Mouse (Mus musculus): ENCODE measurements around the gene Rhoc.

The Rhoc gene

GRCm38 (mm10) chr3:104782061-104782681 is 6.0 kb upstream of the Rhoc start:
- in situ Hi-C loops (cut with MboI; ENCODE audit: unreplicated experiment in 2 of 2): loop anchor here in 1 of 2 experiments (10.0 kb wide), 1 partner anchor 183 kb away; the partner anchor contains the start of gene Wnt2b

DNA sequence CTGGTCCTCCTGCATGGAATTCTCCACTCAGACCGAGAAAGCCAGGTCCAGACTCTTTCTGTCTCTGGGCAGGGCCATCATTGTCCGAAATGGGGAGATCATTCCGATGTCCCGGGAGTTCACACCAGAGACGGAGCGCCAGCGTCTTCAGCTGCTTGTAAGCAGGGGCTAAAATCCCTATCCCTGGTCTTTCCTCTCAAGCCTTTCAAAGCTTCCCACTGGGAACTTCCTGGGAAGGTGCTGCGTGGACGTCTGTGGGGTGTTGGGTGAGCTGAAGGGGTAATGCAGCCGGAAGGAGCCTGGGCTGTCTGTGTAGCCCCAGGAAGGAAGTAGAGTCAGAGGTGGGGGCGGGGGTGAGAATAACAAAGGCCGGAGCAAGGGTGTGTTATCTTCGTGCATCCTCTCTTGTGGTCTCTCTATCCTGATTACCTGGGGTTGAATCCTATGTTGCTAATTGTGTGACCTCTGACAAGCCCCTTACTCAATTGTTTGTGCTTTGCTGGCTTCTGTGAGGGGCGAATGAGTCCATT is 4.1 kb upstream of the Rhoc start:
- in situ Hi-C loops (cut with MboI; ENCODE audit: unreplicated experiment in 2 of 2): loop anchor here in 1 of 2 experiments (10.0 kb wide), 1 partner anchor 181 kb away; the partner anchor contains the start of gene Wnt2b

DNA sequence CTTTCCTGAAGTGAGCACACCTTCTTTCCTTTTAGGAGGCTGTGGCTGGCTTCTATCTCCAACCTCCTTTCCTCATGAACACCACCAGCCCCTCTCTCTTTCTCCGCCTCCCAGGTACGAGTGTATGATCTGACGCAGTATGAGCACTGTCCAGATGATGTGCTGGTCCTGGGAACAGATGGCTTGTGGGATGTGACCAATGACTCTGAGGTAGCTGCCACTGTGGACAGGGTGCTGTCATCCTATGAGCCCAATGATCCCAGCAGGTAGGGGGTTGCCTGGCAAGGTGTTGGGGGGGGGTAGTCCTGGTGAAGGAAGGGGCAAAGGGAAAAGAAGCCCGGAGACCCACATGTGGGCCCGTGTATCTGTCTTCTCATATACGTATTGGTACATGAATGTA is 2.9 kb upstream of the Rhoc start:
- in situ Hi-C loops (cut with MboI; ENCODE audit: unreplicated experiment in 2 of 2): loop anchor here (5.0 to 10.0 kb wide), 2 partner anchors 180 to 187 kb away; partner anchors contain the start of gene Wnt2b (in 1 of the 2)

- in situ Hi-C loops (cut with MboI; ENCODE audit: unreplicated experiment in 2 of 2): loop anchor here (5.0 to 10.0 kb wide), 2 partner anchors 176 to 184 kb away; partner anchors contain the start of gene Wnt2b (in 1 of the 2)
These were observed 561 bp downstream of the Rhoc start for GRCm38 (mm10) chr3:104788561-104789311.

- in situ Hi-C loops (cut with MboI; ENCODE audit: unreplicated experiment in 2 of 2): loop anchor here (5.0 to 10.0 kb wide), 2 partner anchors 176 to 183 kb away; partner anchors contain the start of gene Wnt2b (in 1 of the 2)
These were observed 1.1 kb downstream of the Rhoc start for GRCm38 (mm10) chr3:104789312-104789605.

DNA sequence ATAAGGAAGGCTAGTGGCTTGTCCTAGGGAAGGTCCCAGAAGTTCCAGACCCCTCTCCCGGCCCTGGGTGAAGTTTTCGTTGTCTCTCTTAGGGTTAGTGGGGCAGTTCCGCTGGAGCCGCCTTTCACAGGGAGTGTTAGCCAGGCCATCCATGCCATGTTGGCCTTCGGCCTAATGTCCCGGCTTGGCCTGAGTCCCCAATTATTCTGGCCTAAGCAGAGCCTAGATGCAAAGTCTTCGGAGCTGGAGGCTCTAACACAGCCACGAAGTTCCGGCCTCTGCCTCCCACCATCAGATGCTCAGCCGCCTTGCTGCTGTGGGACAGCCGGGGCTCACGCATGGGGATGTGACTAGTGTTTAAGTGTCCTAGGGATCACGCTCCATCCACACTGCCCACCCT is 1.6 kb downstream of the Rhoc start:
- in situ Hi-C loops (cut with MboI; ENCODE audit: unreplicated experiment in 2 of 2): loop anchor here (5.0 to 10.0 kb wide), 2 partner anchors 175 to 182 kb away; partner anchors contain the start of gene Wnt2b (in 1 of the 2)

- in situ Hi-C loops (cut with MboI; ENCODE audit: unreplicated experiment in 2 of 2): no loop called here
These were observed 2.3 kb downstream of the Rhoc start for GRCm38 (mm10) chr3:104790401-104790937.

GRCm38 (mm10) chr3:104791017-104791416 is 2.8 kb downstream of the Rhoc start:
- in situ Hi-C loops (cut with MboI; ENCODE audit: unreplicated experiment in 2 of 2): no loop called here

- in situ Hi-C loops (cut with MboI; ENCODE audit: unreplicated experiment in 2 of 2): no loop called here
These were observed 3.5 kb downstream of the Rhoc start for GRCm38 (mm10) chr3:104791671-104792070.

- in situ Hi-C loops (cut with MboI; ENCODE audit: unreplicated experiment in 2 of 2): no loop called here
These were observed 4.4 kb downstream of the Rhoc start for GRCm38 (mm10) chr3:104792360-104793270.

- in situ Hi-C loops (cut with MboI; ENCODE audit: unreplicated experiment in 2 of 2): no loop called here
These were observed 6.0 kb downstream of the Rhoc start for GRCm38 (mm10) chr3:104793871-104794828.

GRCm38 (mm10) chr3:104794953-104795470 is 6.8 kb downstream of the Rhoc start:
- in situ Hi-C loops (cut with MboI; ENCODE audit: unreplicated experiment in 2 of 2): no loop called here

DNA sequence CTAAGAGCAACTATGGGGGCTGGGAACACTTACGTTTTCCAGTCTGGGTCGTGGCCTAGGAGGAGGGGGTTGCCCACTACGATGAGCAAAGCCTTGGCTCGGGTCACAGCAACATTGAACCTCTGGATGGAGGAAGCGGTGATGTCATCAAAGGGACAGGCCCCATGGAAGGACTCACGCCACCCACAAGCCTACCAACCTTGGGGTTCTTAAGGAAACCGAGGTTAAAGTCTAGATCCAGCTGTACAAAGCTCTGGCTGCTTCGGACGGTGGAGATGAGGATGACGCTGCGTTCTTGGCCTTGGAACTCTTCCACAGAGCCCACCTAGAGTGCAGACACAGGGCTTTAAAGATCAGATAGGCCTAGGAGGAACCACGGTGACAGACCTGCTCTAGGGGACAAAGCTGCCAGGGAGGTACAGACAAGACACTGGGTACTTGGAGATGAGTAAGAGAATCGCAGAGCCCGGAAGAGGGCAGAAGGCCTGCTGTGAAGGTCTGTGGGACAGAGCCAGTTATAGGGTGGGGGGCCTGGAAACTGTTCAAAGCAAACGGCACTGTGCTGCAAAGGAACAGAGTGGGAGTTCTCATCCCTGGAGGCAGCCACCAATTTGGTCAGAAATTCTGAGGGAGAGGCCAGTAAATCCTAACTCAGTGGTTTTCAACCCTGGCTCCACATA is 7.6 kb downstream of the Rhoc start:
- in situ Hi-C loops (cut with MboI; ENCODE audit: unreplicated experiment in 2 of 2): no loop called here

DNA sequence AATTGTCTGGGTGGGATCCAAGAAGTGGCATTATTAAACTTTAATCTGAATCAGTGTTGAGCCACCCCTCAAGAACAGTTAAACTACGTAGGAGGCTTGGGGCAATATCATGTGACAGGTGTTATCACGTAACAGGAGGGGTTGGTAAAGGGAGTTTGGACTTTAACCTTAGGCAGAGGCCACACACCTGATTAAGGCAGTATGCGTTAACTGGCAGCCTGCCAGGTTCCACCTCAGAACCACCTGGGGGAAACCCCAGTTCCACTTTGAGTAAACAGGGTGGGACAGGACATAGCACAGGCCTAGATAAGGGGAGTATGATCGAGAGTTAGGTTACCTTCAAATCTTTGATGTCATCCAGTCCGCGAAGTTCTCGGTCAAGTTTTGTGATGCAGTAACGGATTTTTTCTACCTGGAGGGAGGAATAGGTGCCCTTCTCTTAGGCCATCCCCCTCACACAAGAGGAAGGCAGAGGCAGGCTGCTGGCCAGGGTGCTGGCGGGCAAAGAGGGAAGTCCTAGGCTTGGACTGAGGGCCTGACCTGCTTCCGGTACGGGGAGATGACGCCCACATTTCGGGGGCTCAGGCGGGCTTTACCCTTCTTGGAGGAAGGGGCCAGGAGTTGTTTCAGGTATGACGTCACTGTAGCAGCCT is 8.4 kb downstream of the Rhoc start:
- in situ Hi-C loops (cut with MboI; ENCODE audit: unreplicated experiment in 2 of 2): no loop called here

- in situ Hi-C loops (cut with MboI; ENCODE audit: unreplicated experiment in 2 of 2): no loop called here
These were observed 12.5 kb downstream of the Rhoc start for GRCm38 (mm10) chr3:104800681-104801080.

DNA sequence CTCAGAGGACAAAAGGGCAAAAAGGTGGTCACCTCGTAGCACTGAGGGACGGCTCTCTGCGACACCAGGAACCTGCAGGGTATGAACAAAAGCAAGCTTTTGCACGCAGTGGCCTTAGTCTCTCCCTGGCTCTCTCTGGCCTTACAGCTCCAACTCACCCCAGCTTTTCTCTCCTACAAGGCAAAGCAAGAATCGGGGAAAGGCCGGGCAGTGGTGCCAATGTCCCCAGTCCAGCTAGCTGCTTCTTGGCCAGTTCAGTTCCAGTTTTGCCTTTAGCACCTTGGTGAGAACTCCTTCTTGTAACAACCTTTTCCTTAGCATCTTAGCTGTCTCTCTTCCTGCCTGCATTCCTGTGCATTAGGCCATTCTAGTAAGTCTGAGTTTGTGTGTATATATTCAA is 13.3 kb downstream of the Rhoc start:
- in situ Hi-C loops (cut with MboI; ENCODE audit: unreplicated experiment in 2 of 2): no loop called here

DNA sequence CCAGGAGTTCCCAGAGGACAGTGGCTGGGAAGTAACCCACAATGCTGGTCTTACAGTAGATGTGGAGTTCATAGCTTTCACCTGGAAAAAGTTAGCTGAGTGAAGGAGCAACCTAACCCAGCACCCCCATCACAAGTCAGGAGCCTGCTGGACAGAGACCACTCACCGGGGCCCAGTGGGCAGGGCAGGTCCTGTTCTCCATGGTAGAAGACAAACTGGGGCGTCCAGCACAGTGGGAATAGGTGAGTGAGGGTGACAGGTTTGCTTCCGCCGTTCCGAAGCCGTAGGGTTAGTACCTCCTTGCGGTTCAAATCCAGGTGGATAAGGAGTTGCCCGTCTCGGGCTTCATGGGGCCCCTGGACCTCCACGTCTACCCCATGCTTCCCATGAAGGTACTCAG is 16.1 kb downstream of the Rhoc start:
- in situ Hi-C loops (cut with MboI; ENCODE audit: unreplicated experiment in 2 of 2): no loop called here

- in situ Hi-C loops (cut with MboI; ENCODE audit: unreplicated experiment in 2 of 2): no loop called here
These were observed 17.4 kb downstream of the Rhoc start for GRCm38 (mm10) chr3:104805539-104805938.

Measured in v-Abl transformed pro-B cells (cell line).